Mouse (Mus musculus) heart, postnatal 4 days (tissue): Measurements from ENCODE around the gene Dnah3. TPM values are rescaled to one million over a fixed set of nuclear protein-coding genes. Genes with fewer than 3 reads are reported as not detected.

Source experiments
- DNase-seq: peaks from one replicate; pipeline ENCODE4 v3.0.0; 2021
- total RNA-seq, 2 experiments: library from RNA; stranded (reverse); gene quantifications; 2 replicates each; pipeline ENCODE4 v1.2.3; 2021

The Dnah3 gene
- total RNA-seq, 2 experiments from 2014 or later = 0.02 to 0.05 TPM

DNA sequence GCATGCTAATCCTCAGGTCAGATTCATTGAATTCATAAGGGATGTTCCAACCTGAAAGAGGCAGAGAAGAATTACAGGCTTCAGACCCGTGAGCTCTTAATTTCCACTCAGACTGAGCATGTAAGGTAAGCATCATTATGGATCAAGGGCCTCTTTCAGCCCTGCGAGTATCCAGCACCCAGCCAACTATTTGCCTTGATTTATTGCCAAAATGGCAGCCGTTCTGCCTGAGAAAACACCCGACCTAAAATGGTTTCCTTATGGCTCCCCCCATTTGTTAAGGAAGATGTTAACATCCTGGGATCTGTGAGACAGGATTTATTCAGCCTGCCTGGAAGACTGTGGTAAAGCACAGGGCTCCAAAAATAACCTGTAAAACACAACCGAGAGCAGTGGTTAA, 158.0 kb downstream of the Dnah3 start:
- DNase-seq = no peak

DNA sequence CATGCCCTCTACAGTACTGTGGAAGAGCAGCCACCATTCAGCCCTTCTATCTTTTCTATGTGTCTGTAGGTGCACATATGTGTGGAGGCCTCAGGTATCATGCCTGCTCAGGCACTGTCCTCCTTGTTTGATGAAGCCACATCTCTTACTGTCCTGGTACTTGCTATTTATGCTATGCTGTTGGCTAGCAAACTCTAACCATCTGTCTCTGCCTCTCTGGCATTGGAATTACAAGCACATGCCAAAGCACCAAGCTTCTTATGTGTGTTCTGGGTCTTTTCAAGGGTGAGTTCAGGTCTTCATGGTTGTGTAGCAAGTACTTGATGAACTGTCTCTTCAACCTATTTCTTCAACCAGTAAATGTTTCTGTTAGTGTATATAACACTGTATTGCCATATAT, 158.8 kb downstream of the Dnah3 start:
- DNase-seq = no peak

DNA sequence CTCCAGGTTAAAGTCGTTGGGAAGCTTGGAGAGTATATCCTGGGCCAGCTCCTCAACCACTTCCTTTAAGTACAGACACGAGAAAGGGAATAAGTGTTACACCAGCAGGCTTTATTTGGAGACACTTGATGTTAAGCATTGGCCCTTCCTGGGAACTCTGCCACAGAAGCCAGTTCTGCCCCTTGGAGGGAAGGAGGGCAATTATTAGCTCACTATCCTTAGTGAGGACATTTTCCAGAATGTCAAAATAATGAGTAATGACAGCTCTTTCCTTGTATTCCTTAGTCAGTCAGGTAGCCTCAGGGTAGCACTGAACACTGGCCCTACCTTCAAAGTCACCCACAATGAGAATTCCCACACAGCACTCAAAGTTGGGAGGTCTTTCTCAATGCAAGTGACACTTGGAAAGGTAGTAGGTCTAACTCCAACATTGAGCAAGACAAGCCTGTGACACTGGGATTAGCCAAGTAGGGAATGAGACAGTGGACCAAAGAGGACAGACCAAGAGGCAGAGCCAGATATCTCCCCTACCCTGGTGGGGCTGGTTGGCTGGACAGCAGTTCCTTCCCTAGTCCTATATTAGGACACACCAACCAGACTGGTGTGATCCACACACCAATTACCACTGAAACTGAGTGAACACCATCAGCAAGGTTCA, 166.2 kb downstream of the Dnah3 start:
- no peak for DNase-seq

- DNase-seq = no peak
Measured at GRCm38 (mm10) chr7:119921054-119921453, 174.0 kb downstream of the Dnah3 start.

- peak; percentile 22 for DNase-seq
Measured at GRCm38 (mm10) chr7:119920457-119920856, 174.6 kb downstream of the Dnah3 start.

DNA sequence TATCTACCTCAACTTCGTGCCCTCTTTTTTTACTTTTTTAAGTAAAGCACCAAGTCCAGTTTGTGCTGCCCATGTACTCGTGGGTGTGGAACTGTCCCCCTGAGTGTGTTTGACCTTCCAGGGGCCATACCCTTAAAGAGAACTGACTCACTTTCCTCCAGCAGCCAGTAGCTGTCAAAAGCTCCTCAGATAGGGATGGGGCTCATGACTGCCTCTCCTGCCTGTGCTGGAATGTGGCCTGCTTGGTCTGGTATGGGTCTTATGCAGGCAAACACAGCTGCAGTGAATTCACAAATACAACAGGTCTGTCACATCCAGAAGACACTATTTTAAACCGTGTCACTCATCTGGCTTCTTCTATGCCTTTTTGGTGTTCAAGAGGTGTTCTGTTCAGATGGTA, 183.4 kb downstream of the Dnah3 start:
- DNase-seq = no peak

GRCm38 (mm10) chr7:119906523-119907215, 188.4 kb downstream of the Dnah3 start:
- no peak for DNase-seq

DNA sequence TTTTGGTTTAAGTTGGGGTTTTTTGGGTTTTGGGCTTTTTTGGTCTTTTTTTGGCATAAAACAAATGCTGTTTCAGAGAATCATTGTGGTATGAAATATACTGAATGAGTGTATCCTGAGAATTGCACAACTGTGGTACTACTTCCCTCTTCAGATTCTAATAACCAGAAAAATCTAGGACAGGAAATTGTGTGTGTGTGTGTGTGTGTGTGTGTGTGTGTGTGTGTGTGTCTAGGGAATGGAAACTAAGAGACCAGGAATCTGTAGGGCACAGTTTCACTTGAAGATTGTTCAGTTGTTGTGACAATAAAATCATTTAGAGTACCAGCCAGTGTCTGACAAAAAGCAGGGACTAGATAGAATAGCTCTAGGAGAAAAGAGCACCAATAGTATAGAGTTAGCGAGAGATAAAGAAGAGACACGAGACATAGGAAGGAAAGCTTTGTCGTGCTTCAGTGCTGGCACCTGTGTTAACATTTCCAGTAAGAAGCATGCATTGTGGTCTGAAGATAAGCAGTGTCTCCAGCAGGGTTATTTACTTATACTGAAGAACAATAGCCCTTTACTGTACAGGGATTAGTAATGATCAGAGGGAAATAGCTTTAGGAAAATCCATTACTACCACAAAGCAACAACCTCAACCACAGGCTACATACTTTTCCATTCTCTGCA, 195.6 kb downstream of the Dnah3 start:
- no peak for DNase-seq

GRCm38 (mm10) chr7:119898247-119898856, 196.7 kb downstream of the Dnah3 start:
- DNase-seq = no peak

GRCm38 (mm10) chr7:119897521-119898109, 197.5 kb downstream of the Dnah3 start:
- no peak for DNase-seq

GRCm38 (mm10) chr7:119895639-119896512, 199.2 kb downstream of the Dnah3 start, which contains the start of the genes Lyrm1 and Dcun1d3:
Gene Lyrm1, plus strand, starts transcription at chr7:119895861.
Gene Dcun1d3, minus strand, starts transcription at chr7:119896298.
- peak; percentile 99 for DNase-seq

DNA sequence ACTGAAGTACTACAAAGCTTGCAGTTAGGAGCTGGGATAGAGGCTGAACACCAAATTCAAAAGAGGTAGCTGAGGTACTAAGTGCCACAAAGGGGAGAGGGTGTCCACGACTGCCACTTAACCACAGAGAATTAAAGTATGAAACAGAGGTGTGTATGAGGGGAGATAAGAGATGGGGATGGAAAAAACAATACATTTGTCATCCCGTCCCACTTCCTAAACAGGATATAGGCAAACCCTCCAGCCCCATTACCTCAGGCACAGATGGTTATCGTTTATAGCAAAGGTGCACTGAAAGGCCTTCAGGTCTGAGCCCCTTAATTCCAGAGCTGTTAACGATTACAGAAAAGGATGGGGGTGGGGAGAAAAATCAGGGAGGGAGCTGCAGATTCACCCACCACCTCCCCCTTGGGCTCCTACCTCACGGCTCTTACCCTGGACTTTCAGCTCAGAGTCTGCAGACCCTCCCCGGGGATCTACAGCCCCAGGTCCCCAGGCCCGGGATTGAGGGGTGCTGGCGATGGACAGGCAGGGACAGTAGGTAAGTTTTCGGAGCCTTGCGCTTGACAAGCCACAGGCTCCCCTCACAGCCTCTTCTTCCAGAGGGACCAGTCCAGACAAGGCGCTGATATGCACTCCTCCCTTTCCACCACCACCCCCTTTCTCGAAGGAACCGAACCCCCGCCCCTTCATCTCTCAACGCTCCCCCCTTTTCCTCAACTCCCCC, 200.1 kb downstream of the Dnah3 start:
- no peak for DNase-seq

DNA sequence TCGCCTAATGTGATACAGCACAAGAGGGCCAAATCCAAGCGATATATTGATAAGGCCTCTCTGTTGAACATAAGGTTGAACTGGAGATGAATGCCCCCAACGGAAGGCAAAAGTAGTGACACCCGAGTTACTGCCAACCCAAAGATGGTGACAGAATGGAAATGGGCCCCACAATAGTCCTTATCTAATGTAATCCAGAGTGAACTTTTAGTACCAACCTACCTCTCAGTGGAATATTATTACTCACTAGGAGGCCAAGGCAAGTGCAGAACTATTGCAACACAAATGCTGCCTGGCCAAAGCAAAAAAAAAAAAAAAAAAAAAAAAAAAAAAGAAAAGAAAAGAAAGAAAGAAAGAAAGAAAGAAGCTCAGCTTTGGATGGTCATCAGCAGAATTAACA, 202.3 kb downstream of the Dnah3 start:
- no peak for DNase-seq

DNA sequence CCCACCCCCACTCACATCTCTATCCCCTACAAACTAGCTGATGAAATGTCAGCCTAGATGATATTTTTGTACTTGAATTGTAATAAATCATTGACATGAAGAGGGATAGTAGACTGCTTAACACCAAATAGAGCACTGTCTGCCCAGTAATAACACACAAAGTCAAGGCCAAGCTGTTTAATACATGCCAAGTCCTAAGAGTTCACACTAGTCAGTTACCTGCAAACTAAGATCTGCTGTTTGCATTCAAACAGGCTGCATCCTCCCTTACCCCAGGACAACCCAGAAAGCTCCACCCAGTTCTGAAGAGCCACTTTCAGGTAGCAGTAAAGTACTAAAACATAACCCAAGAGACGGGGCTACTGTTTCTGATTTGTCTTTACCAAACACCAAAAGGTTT, 202.9 kb downstream of the Dnah3 start:
- no peak for DNase-seq

DNA sequence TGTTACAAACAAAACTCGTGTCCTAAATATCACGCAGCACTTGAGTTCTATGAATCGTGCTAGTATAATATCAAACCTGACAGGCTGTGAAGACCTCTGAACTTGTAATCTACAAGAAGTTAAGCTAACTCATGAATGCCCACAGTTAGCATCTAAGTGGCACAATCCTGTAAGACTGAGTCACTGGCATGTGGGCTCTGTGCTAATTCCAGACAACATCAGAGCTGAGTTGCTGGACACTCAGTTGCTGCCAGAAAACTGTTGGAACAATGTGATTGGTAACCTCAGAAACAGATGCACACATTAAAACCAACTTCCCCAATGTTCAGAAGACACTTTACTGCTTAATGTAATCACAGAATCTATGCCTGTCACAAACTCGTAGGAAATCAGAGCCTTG, 207.2 kb downstream of the Dnah3 start:
- DNase-seq = no peak

DNA sequence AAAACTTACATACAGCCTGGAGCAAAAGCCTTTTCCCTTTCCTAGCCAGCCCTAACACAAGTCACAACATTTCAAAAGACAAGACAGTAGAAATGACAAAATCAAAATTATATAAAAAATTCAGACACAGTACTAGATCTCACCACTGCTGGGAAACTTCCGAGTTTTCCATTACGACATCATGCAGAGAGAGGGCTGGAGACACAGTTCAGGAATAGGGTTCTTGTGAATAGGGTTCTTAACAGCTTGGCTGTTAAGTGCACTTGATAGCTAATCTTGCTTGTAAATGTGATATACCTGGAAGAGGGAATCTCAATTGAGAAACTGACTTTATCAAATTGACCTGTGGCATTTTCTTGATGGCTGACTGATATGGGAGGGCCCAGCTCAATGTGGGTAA, 213.9 kb downstream of the Dnah3 start:
- DNase-seq = no peak

GRCm38 (mm10) chr7:119880345-119880744, 214.7 kb downstream of the Dnah3 start:
- DNase-seq = no peak

- no peak for DNase-seq
Measured at GRCm38 (mm10) chr7:119879171-119879570, 215.9 kb downstream of the Dnah3 start.

- DNase-seq = no peak
Measured at GRCm38 (mm10) chr7:119875776-119876440, 219.2 kb downstream of the Dnah3 start.

GRCm38 (mm10) chr7:119873050-119873449, 222.0 kb downstream of the Dnah3 start:
- no peak for DNase-seq
